Mouse (Mus musculus) CD8-positive naive resting alpha-beta T cell, adult 2 months (primary cell): Measurements from ENCODE around the gene Gcnt7.

Experiments
- DNase-seq, 2 experiments: peaks; one replicate each; pipeline ENCODE4 v3.0.0; 2022; ENCODE audit warnings: low read depth in 2 of 2, low spot score in 2 of 2

Gcnt7 gene

GRCm38 (mm10) chr2:172406173-172406572 is 52.2 kb downstream of the Gcnt7 start:
- DNase-seq = no peak

GRCm38 (mm10) chr2:172405011-172405410 is 53.4 kb downstream of the Gcnt7 start:
- DNase-seq = no peak

- DNase-seq = no peak
These were observed 54.2 kb downstream of the Gcnt7 start for GRCm38 (mm10) chr2:172404239-172404638.

GRCm38 (mm10) chr2:172401116-172401825 is 57.1 kb downstream of the Gcnt7 start:
- peak; percentile 6 to 21 for DNase-seq
